Mouse (Mus musculus) liver, postnatal 0 days (tissue): Measurements from ENCODE around the gene Ercc6.

Source experiments
- CTCF ChIP-seq: sonication (generic); IDR thresholded peaks from 2 replicates; pipeline ENCODE4 v1.5.1; 2016; ENCODE audit warnings: antibody characterized with exemption, low read depth
- EP300 ChIP-seq: IDR thresholded peaks from 2 replicates; pipeline ENCODE4 v1.6.1; 2016; ENCODE audit warnings: antibody characterized with exemption, low read depth, mild to moderate bottlenecking

GRCm38 (mm10) chr14:32531371-32531770 is 18.1 kb downstream of the Ercc6 start:
- TF ChIP-seq EP300: no peak
- TF ChIP-seq CTCF: no peak
